Mouse (Mus musculus): ENCODE results near the gene Frmpd4.

GRCm38 (mm10) chrX:168312158-168312557 lies 264.9 kb downstream of the Frmpd4 start:
- TF ChIP-seq MAX (IDR thresholded peaks at IDR 0.05; ENCODE audit: low read length) = no peak
- TF ChIP-seq PAX5 (IDR thresholded peaks at IDR 0.05; ENCODE audit: low read length) = no peak
- no peak for TF ChIP-seq CTCF (conservative IDR thresholded peaks at IDR 0.05 in 1 of 2, IDR thresholded peaks at IDR 0.05 in 1 of 2; ENCODE audit: low read depth in 2 of 2, low read length in 2 of 2)
- no peak for TF ChIP-seq POLR2A (IDR thresholded peaks at IDR 0.05; ENCODE audit: low read depth, low read length)
- TF ChIP-seq JUND (conservative IDR thresholded peaks at IDR 0.05; ENCODE audit: low read depth, low read length) = no peak
- peak; percentile 86 for TF ChIP-seq BHLHE40 (IDR thresholded peaks at IDR 0.05; ENCODE audit: low read depth, low read length)
